Mouse (Mus musculus) kidney, adult 18-20 months (tissue): ENCODE data around the gene Cadps2.
A peak's percentile ranks its signal among the peaks of the same experiment; 100 is the strongest.

Experiments used
- DNase-seq: peaks from one replicate; pipeline ENCODE4 v3.0.0; 2021

Gene Cadps2

DNA sequence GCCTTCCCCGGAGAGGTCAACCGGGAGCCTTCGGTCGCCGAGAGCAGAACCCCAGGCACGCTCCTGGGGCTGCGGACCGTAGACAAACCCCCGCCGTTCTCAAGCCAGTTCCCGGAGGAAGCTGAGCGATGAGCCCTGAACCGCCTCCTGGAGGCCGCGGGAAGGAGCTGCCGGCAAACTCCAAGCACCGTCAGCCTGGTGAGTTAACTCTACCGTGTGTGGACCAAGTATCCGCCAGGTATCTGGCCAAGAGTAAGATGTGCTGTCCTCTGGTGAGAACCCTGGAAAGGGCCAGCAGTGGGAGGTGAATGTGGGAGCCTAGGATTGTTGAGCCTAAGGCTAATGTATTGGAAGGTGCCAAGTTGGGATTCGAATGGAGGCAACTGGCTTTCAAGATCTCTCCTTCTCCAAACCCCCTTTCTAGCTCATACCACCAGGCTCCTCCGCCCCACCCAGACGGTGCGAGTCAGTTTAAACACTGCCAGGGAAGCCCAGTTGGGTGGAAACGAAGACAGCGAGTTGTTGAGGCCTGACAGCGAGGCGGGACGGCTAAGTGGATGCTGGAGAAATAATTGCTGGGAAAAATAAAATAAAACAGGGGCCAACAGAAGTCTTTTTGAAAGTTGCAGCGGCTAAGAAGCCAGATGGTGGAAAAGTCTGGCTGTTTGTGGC lies 589.5 kb downstream of the Cadps2 start:
- DNase-seq: no peak

DNA sequence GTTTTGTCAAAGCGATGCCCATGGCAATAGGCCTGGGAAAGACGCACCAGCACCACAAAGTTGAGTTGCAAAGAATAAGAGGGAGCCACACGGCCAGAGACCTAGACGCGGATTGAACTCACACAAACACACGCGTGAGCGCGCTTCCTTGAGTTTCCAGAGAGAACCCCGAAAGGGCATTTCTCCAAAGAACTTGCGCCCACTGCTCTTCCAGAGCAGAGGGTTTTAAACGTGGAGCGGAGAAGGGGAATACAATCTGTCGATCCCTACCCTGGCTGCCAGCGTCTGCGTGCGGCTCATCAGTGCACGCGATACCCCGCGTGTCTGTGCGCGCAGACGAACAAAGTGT lies 590.2 kb downstream of the Cadps2 start:
- DNase-seq: no peak

DNA sequence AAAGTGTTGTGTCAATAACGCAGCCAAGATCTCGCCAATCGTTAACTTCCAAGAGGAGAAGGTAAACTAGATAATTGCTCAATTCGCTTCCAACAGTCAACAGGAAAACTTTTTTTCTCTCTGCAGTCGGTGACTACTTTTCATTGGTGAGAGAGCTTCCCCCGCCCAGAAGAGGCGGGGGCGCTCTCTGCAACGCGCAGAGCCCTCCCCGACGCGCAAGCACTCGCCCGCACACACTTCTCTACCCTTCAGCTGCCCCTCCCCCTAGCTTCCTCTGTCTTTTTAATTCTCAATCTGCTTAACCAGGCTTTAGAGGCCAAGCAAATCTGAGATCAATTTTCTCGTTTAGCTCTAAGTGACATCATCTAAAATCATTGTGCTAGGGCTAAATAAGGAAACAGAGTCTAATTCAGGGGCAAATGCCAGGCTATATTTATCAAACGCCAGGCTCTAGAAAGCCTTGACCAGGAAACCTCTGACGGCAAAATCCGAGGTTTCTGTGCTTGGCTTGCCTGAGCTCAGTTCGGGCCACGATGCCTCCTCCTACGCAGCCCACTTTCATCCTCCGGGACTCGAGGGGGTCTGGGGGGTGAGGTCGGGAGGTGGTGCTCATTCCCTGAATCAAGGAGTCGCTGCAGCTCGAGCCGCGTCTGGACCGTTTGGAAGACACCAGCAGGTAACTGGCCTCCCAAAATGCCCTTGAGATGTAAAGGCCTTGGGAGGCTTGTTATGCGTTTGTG lies 590.7 kb downstream of the Cadps2 start, which contains the start of gene Fezf1:
Fezf1 (minus strand) TSS at position 50 of the 740 bp plus-strand sequence.
- no peak for DNase-seq

DNA sequence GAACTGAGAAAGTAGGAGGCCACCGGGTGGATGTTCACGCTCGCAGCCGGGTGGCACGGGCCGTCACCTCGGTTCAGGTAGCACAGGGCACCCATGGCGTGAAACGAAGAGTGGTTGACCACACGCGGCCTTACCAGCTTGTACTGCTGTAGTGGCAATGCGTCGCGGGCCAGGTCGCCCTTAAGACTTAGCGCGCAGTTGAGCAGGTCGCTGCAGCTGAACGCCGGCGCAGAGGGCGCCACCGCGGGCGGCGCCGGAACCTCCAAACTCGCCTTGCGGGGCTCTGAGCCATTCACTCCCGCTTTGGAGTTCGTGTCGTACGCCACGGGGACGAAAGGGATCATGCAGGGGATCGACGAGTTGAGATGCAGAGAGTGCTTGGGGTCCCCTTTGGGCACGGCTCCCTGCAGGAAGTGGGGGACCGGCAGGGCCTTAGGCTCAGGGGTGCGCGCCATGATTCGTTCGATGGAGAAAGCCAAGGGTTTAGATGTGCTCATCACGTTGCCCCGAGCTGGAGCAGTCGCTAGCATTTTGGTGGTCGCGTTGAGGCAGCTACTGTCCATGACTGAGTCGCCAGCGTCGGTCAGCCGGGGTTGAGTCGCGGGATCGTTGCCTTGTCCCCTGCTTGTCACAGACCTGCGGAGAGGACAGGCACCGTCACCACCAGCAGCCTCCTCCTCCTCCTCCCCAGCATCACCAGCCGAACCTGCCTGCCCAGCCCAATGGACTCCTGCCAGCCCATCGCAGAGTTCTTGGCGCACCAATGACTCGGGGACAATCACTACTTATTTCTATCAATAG lies 591.5 kb downstream of the Cadps2 start:
- DNase-seq: peak; percentile 22

DNA sequence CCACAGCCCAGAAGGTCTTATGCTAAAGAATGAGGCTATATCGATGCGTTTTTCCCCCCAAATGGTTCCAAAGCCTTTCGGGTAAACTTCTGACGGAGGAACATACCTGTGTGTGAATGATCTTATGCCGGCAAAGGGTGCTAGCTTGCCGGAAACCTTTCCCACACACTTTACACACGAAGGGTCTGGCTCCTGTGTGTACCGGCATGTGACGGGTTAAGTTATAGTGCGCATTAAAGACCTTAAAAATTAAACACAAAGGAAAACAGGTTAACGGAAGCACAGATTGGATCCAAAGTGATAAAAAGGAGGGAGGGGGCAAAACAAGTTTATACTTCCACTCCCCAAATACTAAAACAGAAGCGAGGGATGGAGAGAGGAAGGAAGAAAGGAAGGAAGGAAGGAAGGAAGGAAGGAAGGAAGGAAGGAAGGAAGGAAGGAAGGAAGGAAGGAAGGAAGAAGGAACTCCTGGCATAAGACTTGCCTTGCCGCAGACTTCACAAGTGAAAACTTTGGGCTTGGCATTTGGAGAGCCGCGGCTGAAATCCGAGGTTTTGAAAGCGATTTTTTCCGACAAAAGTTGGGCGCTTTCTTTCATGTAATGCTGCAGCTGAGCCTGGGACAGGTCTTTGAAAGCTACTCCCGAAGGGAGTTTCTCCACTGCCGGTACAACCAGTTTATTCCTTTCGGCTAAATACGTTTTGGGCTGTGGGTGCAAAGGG lies 592.3 kb downstream of the Cadps2 start:
- no peak for DNase-seq

DNA sequence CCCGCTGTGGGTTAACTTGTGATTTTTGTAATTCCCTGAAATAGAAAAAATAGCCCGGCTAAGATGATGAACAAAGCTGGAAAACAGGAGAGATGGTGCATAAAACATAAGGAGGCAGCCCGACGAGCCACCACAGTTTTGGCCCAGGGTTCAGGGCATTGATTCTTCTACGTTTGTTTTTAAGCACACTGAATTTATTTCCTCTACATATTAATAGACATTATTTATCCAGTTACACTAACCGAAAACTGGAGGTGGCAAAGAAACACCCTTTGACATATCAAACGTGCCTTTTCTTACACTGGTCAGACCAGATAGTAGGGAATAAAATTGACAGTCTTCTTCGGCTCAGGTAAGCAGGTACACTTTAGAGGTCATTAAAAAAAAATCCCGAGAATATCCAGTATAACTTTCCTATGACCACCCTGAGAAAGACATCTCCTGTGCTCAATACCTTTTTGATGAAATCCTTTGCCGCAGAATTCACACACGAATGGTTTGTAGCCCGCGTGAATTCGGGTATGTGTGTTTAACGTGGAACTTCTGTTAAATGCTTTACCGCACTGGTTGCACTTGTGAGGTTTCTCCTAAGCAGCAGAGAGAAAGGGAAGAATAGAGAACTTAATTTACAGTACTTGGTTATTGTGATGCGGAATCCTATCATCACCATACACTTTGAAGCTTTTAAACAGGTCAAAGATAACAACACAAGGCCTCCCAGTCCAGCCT lies 593.0 kb downstream of the Cadps2 start:
- DNase-seq: no peak

DNA sequence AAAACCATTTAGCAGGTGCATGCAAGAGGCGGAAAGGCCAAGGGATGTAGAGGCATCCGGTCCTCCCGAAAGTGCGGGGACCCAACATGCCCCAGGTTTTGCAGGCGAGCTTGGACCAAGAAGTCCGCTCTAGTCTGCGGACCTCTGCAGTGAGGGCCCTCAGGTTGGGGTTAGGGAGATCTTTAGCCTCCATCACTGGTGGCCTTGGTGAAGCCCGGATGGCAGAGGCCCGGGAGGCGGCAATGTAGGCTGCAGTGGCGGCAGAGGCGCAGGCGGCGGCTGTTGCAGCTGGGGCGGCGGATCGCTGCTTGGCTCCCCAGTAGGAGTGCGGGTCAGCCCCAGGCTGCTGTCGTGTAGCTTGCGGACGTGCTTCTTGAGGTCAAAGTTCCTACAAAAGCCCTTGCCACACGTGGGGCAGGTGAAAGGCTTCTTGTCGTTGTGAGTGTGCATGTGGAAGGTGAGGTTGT lies 593.6 kb downstream of the Cadps2 start:
- DNase-seq: no peak

DNA sequence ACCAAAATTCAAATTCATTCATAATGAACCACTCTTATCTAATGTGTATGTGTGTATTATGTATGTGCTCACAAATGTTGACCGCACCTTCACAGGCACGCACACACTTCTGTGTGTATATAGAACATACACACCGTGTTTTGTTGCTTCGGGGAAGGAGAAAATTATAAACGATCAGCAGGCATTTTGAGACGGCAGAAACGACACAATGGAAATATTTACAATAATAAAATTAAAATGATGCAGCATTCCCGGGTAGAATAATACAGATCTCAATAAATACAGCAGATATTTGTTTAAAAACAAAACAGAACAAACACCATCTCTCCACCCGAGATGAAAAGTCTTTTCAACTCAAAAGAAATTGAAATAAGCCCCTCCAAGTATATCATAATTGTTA lies 594.1 kb downstream of the Cadps2 start:
- no peak for DNase-seq

DNA sequence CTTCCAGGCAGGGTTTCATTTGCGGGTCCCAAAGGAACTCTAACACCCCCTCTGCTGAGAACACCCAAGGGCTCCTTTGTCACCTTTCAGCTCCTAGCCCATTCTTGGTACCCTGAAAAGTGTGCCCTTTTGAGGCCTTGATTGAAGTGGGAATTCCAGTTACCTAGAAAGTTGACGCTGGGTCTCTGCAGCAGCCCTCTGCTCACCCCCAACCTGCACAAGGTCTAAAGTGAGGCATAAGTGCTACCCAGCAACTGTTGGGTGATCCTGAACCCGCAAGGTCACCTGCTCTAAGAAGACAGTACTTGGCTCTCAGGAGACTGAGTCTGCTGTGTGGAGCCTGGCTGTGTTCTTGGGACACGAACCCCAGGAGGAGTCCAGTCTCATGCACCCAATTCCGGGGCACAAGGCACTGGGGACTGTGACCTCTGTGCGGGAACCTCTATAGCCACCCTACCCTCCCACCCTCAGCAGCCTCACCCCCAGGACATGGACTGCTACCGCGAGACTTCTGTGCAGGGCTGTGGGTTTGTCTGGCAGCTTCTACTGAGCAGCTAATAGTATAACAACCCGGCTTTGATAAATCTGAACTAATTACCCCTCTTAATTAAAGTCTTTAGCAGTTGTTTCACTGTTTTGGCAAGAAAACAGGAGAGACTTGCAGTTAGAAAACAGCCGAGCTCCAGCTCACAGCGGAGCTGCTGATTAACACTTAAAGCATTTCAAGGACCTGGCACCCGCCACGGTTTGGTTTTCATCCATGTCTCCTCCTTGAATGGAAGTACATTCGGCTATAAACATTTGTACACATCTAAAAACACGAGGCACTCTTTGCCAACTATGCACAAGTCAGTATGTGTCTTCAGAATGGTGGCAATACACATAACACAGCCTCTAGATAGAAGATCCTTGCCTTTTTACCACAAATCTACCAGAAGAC lies 595.1 kb downstream of the Cadps2 start:
- no peak for DNase-seq
